Mouse (Mus musculus): ENCODE results near the gene Cltb. TPM values are rescaled to one million over a fixed set of nuclear protein-coding genes. Genes with fewer than 3 reads are reported as not detected.
"Not testable (repeated sequence)": the region's sequence is repeated elsewhere in the genome, so short reads cannot be mapped to it uniquely, and the experiment has no call there.

Gene Cltb
- 306 and 339 TPM in 2 replicates for polyA plus RNA-seq (2012; rRNA removed)

DNA sequence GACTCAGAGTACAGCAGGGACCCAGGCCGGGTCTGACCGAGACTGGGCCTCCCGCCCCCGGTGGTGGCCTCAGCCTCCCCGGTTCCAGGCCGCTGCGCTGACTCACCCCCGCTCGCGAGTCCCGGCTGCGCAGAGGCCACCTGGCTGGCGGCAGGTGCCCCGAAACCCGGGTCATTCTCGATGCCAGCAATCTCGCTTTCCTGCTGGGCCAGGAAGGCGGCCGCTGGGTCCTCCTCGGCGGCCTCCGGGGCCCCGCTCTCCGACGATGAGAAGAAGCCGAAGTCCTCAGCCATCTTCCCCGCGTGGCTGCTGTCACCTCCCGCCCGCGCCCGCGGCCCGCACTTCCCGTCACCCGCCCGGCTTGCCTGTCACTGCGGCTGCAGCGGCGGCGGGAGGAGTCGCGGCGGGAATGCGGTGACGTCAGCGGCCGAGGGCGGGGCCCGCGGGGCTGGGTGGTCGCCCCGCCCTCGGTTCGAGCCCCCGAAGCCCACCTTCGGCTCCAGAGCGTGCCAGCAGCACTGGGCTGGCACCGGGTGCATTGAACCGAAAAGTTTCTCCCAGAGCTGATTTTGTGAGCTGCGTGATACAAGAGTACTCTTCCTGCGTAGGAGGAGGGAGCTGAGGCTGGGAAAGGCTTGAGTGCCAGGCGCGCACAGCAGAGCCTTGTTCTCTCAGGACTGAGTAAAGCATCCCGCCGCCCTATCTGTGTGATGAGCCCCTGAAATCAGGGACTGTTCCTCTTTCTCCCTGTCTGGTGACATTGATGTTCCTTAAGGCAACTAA is at the start of gene Cltb:
Gene Cltb, minus strand, starts transcription at position 373 of the 783 bp plus-strand sequence.
- DNase-seq (ENCODE audit: extremely low spot score in 1 of 2, low spot score in 1 of 2): peak; percentile 54 to 94

DNA sequence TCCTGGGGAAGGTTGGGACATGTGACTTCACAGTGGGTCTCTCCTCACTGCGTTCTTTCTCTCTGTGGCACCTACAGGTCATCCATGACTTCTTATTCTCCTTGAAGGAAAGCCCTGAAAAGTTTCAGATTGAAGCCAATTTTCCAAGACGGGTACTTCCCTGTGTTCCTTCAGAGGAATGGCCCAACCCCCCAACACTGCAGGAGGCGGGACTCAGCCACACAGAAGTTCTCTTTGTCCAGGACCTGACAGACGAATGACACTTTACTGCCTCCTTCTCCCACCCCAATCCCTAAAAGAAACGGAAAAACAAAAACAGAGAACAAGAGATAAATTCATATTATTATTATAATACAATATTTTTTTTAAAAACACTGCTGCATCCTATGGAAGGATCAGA is 49.7 kb upstream of the Cltb start:
- no peak for DNase-seq (ENCODE audit: extremely low spot score in 1 of 2, low spot score in 1 of 2)

DNA sequence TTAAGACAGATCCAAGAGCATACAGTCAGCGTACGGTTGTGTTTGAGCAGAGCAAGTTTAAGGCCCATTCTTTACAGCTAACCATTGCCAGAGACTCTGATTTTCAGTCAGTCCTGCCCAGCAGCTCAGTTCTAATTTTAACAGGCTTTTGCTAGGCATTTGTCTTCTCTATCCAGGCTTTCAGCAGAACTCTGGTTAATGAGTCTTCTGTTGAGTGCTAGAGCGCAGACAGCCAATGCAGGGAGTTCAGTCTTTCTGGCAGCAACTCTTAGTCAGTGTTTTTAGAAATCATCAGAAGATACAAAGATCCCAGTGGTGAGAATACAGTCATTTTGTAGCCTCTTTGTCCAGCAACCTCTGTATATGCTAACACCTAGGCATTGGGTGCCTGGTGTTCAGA is 39.3 kb upstream of the Cltb start:
- DNase-seq (ENCODE audit: extremely low spot score in 1 of 2, low spot score in 1 of 2): peak in 1 of 2 experiments; percentile 4

DNA sequence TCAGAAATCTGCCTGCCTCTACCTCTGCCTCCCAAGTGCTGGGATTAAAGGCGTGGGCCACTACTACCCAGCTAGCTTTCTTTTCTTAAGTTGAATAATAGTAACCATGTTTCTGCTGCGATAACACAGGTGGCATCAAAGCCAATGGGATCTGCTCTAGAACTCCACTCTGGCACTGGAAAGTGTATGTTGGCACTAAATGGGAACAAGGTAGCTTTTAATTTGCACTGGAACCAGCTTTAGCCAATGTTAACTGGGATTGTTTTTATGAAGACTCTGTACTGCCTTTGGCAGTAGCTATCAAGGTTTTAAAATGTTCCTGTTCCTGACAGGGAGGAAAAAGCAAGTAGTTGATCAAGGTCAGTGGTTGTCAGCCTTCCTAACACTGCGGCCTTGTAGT is 23.9 kb upstream of the Cltb start:
- DNase-seq (ENCODE audit: extremely low spot score in 1 of 2, low spot score in 1 of 2): no peak

DNA sequence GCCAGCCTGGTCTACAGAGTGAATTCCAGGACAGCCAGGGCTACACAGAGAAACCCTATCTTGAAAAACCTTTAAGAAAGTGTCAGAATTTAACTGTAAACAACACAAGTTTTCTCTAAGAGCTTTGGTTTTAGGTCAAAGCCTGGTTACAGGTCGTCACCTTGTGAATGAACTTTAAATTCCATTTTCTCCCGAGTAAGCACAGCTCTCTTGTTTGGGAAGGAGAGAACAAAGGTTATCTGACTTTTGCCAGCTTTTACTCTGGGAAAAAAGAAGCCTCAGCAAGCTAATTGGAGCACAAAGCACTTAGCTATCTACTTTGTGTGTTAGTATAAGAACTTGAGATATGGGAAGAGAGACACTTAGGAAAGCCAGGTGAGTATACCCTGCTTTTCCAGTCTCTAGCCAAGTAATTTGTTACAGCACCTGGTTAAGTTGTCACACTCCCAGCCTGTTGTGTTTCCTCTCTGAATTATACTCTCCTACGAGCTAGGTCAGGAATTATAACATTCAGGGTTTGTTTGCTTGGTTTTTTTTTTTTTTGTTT is 21.7 kb upstream of the Cltb start:
- no peak for DNase-seq (ENCODE audit: extremely low spot score in 1 of 2, low spot score in 1 of 2)

DNA sequence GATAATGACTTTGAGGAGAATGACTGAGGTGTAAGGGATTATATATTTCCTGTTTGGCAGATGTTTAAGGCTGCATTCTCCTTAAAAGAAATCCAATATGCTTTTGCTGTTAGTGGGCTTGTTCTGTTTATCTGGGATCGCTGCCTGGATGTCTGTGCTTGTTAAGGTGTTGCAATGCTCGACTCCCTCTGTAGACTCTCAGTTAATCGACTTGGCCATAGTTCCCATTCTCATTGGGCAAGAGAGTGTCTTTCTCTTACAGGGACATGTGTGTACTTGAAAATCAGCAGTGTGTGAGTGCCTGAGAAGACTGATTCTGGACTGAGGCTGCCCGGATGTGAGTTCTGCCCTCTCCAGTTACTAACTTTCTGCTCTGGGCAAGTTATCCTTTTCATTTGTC is 18.0 kb upstream of the Cltb start:
- DNase-seq (ENCODE audit: extremely low spot score in 1 of 2, low spot score in 1 of 2): no peak

DNA sequence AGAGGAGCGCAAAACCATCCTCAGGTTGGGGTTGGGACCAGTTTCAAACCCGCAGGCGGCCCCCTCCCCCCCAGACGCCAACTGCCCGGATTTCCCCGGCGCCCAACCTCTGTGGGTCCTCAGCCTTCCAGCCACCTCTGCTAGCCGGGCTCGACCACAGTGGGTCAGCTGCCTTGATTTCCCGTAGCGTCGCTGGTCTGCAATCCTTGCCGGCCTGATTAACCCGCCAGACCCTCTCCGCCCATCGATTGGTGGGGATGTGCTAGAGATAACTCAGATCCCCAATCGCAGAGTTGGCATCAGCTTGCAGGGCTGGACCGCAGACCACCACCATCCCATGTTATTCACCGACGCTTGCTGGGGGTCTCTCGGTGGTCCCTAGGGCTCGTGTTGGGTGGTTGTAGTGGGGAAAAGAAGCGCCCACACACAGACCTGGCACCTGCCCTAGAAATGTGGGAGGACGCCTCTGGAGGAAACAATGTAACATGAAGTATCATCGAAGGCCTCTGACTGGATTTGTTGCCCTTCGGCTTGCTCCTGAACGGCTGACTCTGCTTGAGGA is 10.9 kb upstream of the Cltb start:
- DNase-seq (ENCODE audit: extremely low spot score in 1 of 2, low spot score in 1 of 2): peak in 1 of 2 experiments; percentile 27

DNA sequence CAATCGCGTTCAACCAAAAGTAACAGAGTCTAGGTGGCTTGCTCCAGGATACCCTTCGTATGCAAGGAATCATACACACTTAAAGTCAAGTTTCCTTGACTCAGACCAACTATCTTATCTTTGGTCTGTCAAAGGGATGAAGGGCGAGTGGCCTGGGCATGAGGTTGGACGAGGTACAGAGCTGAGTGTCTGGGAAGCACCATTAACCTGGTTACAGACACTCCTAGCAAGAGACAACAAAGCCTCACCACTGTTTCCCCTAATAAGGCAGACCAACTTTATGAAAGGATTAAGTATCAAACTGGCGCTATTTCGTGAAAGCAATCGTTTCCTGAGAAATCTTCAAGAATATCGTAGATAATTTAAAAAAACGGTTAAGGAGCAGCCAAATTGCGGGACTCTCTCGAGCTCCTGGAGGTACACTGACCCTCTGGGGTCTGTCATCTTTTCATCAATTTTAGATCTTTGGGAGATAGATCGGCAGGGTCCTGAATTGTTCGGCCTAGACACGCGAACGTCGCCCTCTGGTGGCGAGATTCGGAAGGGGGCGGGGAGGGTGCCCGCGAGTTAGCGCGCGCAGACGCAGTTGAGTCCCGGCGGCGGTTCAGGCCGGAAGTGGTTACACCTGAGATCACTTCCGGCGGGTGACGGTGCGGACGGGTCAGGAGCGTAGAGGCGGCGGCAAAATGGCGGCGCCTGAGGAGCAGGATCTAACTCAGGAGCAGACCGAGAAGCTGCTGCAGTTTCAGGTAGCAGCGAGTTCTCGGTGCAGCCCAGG is 10.2 kb upstream of the Cltb start, which contains the start of gene Faf2:
Gene Faf2, plus strand, starts transcription at position 630 of the 778 bp plus-strand sequence.
- DNase-seq (ENCODE audit: extremely low spot score in 1 of 2, low spot score in 1 of 2): peak; percentile 94 to 100

DNA sequence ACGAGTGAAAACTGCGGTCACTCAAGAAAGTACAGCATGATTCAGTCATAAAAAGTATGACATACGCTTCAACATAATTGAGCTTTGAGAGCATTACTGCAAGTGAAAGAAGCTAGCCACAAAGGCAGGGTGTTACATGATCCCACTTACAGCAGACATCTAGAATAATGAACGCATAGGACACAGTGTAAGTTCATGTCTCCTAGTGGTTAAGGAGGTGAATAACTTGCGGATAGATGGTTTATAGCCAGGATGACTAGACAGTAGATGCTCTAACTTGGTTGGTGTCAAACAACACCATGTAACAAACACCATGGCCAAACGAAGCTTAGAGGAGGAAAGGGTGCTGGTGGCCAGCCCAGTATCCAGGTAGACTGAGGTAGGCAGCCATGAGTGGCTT is 5.9 kb upstream of the Cltb start:
- no peak for DNase-seq (ENCODE audit: extremely low spot score in 1 of 2, low spot score in 1 of 2)

DNA sequence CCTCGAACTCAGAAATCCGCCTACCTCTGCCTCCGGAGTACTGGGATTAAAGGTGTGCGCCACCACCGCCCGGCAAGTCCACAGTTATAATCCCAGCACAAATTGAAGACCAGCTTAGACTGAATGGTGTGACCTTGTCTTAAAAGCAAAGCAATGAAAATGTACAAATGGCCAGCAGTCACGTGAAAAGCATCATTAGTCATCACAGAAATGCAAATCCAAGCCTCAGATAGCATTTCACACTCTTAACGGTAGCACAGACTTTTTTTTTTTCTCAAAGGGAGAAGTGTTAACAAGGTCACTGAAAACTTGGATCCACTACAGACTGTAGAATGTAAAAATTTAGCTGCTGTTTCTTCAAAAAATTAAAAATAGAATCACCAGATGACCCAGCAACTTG is 5.2 kb upstream of the Cltb start:
- no peak for DNase-seq (ENCODE audit: extremely low spot score in 1 of 2, low spot score in 1 of 2)

DNA sequence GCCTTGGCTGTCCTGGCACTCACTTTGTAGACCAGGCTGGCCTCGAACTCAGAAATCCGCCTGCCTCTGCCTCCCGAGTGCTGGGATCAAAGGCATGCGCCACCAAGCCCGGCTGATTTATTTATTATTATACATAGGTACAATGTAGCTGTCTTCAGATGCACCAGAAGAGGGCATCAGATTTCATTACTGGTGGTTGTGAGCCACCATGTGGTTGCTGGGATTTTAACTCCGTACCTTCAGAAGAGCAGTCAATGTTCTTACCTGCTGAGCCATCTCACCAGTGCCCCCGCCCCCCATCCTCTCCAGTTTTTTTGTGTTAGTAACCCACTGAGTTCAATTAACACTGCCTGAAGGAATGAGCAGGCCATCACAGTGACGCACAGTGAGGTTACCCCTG is 2.0 kb upstream of the Cltb start:
- not testable (repeated sequence) for DNase-seq (ENCODE audit: extremely low spot score in 1 of 2, low spot score in 1 of 2)

DNA sequence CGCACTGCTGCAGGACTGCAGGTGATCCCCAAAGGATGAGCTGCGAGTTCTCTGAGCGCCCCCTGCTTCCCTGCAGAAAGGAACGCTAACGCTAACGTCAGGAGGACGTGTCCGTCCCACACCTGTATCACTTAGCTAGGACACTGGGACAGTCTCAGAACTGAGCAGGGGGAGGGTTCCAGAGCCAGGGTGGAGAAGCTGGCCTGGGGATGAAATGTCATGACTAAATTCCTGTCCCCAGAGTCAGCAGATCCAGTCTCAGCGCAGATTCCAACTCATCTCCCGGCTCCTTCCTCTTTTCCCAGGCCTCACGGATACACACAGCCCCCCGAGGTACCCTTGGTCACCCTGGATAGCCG is 552 bp downstream of the Cltb start:
- DNase-seq (ENCODE audit: extremely low spot score in 1 of 2, low spot score in 1 of 2): peak in 1 of 2 experiments; percentile 50

DNA sequence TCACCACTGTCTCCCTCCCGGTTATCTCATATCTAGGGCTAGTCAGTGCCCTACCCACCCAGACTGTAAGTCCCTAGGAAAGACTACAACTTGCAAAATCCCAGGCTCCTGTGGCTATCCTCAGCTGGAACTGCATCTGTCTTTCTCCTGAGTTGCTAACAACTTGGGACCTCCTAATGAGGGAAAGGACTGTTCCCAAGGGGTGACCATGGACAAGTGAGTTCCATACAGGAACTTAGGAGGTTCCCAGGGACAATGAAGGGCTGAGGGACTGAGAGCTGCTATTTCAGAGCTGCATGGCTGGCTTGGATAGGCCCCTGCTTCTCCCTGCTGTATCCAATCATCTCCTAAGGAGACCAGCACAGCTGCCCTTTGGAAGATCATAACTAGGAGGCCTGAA is 1.8 kb downstream of the Cltb start:
- DNase-seq (ENCODE audit: extremely low spot score in 1 of 2, low spot score in 1 of 2): no peak

DNA sequence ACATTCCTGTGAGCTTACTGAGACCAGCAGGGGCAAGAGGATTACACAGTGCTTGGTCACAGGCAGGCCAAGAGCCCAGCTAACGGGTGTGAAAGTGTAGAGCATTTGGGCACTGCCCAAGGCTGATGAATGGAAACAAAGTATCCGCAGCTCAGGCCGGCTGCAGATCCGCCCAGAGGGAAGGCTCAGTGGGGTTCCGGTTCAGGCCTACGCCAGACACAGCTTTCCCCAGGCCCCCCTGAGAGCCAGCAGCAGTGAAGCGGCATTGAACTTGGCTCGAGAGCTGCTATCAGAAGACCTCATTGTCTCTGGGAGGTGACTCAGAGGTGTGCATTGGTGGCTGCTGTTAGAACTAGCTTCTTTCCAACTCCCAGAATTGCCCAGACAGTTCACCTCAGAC is 2.5 kb downstream of the Cltb start:
- DNase-seq (ENCODE audit: extremely low spot score in 1 of 2, low spot score in 1 of 2): peak in 1 of 2 experiments; percentile 51

DNA sequence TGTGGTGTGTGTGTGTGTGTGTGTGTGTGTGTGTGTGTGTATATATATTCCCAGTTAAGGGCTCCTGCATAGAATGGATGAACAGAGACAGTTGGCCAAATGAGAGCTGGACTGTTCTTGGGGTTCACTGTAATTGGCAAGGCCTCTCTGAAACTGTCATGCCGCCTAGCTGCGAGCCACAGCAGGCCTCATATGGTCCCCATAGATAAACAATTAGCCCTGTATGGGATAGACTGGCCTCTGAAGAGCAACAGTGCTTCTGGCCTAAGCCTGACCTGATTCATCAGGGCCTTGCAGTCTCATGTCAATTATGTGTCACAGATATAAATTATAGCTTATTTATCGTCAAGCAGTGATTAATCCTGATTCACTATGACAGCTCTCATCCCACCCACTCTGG is 3.1 kb downstream of the Cltb start:
- no peak for DNase-seq (ENCODE audit: extremely low spot score in 1 of 2, low spot score in 1 of 2)

DNA sequence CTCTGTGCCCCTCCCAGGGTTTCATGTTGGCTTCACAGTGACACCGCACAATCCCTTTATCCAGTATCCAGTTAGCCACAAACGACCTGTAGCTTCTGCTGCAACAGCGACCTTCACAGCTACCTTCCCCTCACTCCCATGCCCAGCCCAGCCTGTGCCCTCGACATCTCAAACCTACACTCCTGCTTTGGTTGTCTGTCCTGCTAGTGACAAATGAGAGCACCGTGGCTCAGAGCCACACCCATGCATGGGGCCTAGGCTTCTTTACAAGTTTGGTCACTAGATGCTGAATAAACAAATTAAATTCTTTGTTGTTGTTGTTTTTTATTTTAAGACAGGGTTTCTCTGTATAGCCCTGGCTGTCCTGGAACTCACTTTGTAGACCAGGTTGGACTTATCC is 3.9 kb downstream of the Cltb start:
- no peak for DNase-seq (ENCODE audit: extremely low spot score in 1 of 2, low spot score in 1 of 2)

DNA sequence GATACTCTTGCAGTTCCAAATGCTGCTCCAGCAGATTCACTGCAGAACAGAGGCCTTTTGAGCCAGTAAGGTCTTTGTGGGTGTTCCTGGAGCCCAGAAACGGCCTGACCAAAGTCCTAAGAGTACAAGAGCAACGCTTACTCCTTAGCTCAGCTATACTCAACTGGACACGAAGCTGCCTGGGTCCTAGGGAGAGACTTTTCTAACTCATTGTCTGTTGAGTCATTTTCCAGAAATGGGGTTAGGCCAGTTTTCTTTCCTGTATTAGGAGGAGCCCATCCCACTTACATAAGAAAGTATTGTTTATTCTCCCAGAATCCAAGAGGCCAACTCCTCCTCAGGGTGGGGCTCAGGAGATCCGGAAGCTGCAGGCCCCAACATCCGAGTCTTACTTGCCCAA is 5.7 kb downstream of the Cltb start:
- no peak for DNase-seq (ENCODE audit: extremely low spot score in 1 of 2, low spot score in 1 of 2)

DNA sequence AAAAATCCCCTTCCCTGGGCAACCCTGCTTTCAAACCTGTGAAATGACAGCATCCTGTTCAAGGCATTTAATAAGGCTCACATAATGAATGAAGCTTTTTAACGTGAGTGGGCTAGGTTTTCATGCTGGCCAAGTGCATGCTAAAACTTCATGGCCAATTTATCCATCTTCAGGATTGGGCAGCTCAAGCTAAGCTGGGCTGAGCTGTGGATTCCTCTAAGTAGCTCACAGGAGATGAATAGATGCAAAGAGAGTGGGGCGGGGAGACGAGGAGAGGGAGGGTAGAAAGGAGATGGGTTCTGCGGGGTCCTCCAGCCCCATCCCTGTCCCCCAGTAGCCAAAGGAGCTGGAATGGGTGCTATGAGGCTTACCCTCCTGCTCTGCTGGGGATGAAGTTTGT is 6.9 kb downstream of the Cltb start:
- no peak for DNase-seq (ENCODE audit: extremely low spot score in 1 of 2, low spot score in 1 of 2)

DNA sequence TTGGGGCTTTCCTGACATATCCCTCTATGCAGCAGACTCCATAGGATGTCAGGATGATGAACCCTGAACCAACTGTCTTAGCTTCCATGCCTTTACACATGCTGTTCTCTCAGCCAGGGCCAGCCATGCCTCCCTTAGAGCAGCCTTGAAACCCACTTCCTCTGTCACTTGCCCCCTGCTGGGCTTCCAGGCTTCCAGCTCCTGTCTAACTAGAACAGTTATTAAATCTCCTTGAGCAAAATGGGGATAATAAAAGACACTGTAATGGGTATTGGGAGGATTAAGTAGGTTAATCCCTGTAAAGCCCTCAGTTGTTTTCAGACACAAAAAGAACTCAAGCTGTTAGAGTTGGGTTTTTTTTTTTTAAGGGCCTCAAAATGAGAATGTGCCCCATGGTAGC is 7.6 kb downstream of the Cltb start:
- no peak for DNase-seq (ENCODE audit: extremely low spot score in 1 of 2, low spot score in 1 of 2)

DNA sequence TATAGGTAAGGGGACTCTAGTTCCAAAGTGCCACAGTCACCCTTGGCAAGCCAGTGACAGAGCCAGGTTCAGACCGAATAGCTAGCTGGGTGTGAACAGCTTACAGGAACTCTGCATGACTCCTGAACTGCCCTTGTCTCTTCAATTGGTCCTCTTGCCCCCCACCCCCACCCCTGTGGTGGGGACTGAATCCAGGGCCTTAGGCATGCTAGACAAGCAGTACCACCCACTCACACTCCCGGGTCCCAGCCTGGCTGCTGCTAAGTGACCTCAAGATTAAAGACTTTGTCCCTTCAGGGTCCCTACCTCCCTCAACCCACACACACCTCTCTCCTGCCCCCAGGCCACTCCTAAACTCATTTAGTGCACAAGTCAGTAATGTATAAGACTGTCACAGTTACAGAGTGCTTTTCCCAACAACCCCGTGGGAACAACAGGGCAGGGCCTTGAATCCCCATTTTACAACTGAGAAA is 8.5 kb downstream of the Cltb start:
- no peak for DNase-seq (ENCODE audit: extremely low spot score in 1 of 2, low spot score in 1 of 2)

DNA sequence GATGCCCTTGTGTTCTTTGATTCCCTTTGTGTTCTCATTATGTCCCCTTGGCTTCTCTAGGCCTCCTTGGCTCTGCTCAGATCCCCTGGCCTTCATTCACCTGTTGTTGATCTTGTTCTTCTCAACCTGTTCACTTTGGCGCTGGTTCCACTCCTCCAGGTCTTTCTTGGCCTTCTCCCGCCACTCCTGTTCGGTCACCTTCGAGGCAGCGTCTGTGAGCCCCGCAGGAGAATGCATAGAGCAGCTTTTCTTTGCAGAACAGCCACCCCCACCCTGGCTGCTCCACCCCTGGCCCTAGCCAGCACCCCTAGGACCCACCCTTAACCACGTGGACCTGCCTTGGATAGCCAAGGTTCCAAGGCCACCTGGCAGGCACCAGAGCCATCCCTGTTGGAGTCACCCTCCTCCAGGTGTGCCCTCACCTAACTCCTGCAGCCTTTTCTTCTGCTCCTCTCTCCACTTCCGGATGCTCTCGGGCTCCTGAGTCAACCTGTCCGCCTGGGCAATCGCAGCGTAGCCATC is 12.5 kb downstream of the Cltb start:
- no peak for DNase-seq (ENCODE audit: extremely low spot score in 1 of 2, low spot score in 1 of 2)
